Mouse (Mus musculus): ENCODE data around the gene Pfdn6.
"Not testable (repeated sequence)": the region's sequence is repeated elsewhere in the genome, so short reads cannot be mapped to it uniquely, and the experiment has no call there.

Gene Pfdn6

GRCm38 (mm10) chr17:33957493-33957892 is 17.4 kb upstream of the Pfdn6 start:
- in situ Hi-C loops (cut with MboI; ENCODE audit: low sequenced_read_pairs): no loop called here

GRCm38 (mm10) chr17:33956336-33956735 is 16.2 kb upstream of the Pfdn6 start:
- in situ Hi-C loops (cut with MboI; ENCODE audit: low sequenced_read_pairs): no loop called here

GRCm38 (mm10) chr17:33955555-33956214 is 15.5 kb upstream of the Pfdn6 start, which contains the start of the genes Vps52 and Rps18:
TSS of gene Vps52 (plus strand) at chr17:33955812.
TSS of gene Rps18 (minus strand) at chr17:33956001.
- in situ Hi-C loops (cut with MboI; ENCODE audit: low sequenced_read_pairs): no loop called here

GRCm38 (mm10) chr17:33954646-33955554 is 14.8 kb upstream of the Pfdn6 start:
- in situ Hi-C loops (cut with MboI; ENCODE audit: low sequenced_read_pairs): no loop called here

- in situ Hi-C loops (cut with MboI; ENCODE audit: low sequenced_read_pairs): no loop called here
Measured at GRCm38 (mm10) chr17:33953961-33954565, 13.9 kb upstream of the Pfdn6 start.

- in situ Hi-C loops (cut with MboI; ENCODE audit: low sequenced_read_pairs): no loop called here
Measured at GRCm38 (mm10) chr17:33953310-33953709, 13.2 kb upstream of the Pfdn6 start.

- in situ Hi-C loops (cut with MboI; ENCODE audit: low sequenced_read_pairs): no loop called here
Measured at GRCm38 (mm10) chr17:33952879-33953278, 12.7 kb upstream of the Pfdn6 start.

GRCm38 (mm10) chr17:33952015-33952414 is 11.9 kb upstream of the Pfdn6 start:
- in situ Hi-C loops (cut with MboI; ENCODE audit: low sequenced_read_pairs): not testable (repeated sequence)

GRCm38 (mm10) chr17:33951021-33951946 is 11.1 kb upstream of the Pfdn6 start, which contains the start of gene B3galt4:
TSS of gene B3galt4 (minus strand) at chr17:33951488.
- in situ Hi-C loops (cut with MboI; ENCODE audit: low sequenced_read_pairs): no loop called here

- in situ Hi-C loops (cut with MboI; ENCODE audit: low sequenced_read_pairs): no loop called here
Measured at GRCm38 (mm10) chr17:33950131-33950625, 10.0 kb upstream of the Pfdn6 start.

- in situ Hi-C loops (cut with MboI; ENCODE audit: low sequenced_read_pairs): no loop called here
Measured at GRCm38 (mm10) chr17:33948905-33949537, 8.9 kb upstream of the Pfdn6 start.

- in situ Hi-C loops (cut with MboI; ENCODE audit: low sequenced_read_pairs): no loop called here
Measured at GRCm38 (mm10) chr17:33948090-33948904, 8.2 kb upstream of the Pfdn6 start.

- in situ Hi-C loops (cut with MboI; ENCODE audit: low sequenced_read_pairs): no loop called here
Measured at GRCm38 (mm10) chr17:33947430-33948089, 7.4 kb upstream of the Pfdn6 start.

- in situ Hi-C loops (cut with MboI; ENCODE audit: low sequenced_read_pairs): no loop called here
Measured at GRCm38 (mm10) chr17:33943454-33943853, 3.3 kb upstream of the Pfdn6 start.

GRCm38 (mm10) chr17:33941381-33941780 is 1.2 kb upstream of the Pfdn6 start:
- in situ Hi-C loops (cut with MboI; ENCODE audit: low sequenced_read_pairs): no loop called here

- in situ Hi-C loops (cut with MboI; ENCODE audit: low sequenced_read_pairs): no loop called here
Measured at GRCm38 (mm10) chr17:33940981-33941380, 838 bp upstream of the Pfdn6 start.

- in situ Hi-C loops (cut with MboI; ENCODE audit: low sequenced_read_pairs): no loop called here
Measured at GRCm38 (mm10) chr17:33938783-33939182, 1.4 kb downstream of the Pfdn6 start.

- in situ Hi-C loops (cut with MboI; ENCODE audit: low sequenced_read_pairs): no loop called here
Measured at GRCm38 (mm10) chr17:33936993-33937392, 3.1 kb downstream of the Pfdn6 start.

All from CH12F3 (cell line).